In the genomic region with DNA sequence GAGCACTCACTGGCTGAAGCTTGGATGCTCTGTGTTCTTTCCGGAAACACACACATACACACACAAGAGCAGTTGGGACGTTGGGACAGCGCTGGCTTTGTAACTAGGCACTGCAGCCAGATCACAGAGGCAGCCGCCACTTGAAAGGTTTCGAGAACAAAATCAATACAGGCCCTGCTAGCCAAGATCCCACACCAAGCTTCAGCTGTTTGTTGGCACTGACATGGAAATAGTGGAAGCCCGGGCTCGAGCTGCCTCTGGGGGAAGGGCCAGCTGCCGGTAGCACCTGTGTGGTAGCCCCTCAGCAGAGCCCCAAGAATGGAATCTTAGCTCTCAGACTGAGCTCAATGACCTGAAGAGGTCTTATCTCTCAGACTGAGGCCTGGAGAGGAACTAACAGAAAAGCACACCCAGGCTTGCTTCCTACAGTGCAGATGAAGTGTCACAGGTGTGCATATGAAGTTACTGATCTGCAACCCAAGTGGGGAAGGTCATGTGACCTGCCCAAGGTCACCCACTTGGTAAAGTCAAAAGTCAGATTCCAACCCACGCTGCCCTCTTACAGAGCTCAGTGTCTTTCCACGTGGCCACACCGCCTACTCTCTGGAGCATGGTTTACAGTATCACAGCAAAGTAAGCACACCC, we compare ENCODE assay signal across 8 mouse cellular contexts.
A peak's percentile ranks its signal among the peaks of the same experiment; 100 is the strongest.
DNase-seq lines count a peak whose midpoint lies in the region; ATAC-seq lines count a peak whose summit lies in the region.

No protein-coding gene starts in this region.

- no peak overlapping the region for H3K4me3 ChIP-seq in hindbrain, embryonic 15.5 days
- no peak overlapping the region for H3K4me3 ChIP-seq in hindbrain, embryonic 10.5 days
- H3K4me3 ChIP-seq in liver, embryonic 11.5 days (ENCODE audit: low read depth, low read length): no peak overlapping the region

- no peak for DNase-seq in hindbrain, embryonic 10.5 days (ENCODE audit: low spot score)
- DNase-seq in frontal cortex, postnatal 14 days (ENCODE audit: low spot score in 2 of 2): peak; percentile 34 to 56
- no peak for DNase-seq in liver, embryonic 11.5 days (ENCODE audit: low spot score)
- peak; percentile 30 to 52 for DNase-seq in right cerebral cortex, postnatal 36 days (ENCODE audit: low spot score in 2 of 2)
- no peak for DNase-seq in B cell, adult 2 months
- DNase-seq in gastrocnemius, postnatal 14 days: no peak
- DNase-seq in kidney, postnatal 14 days: no peak

- peak; percentile 78 for ATAC-seq in hindbrain, embryonic 15.5 days (ENCODE audit: low FRiP score, low read depth)
- peak; percentile 20; the same call in 1 of the 2 replicates for ATAC-seq in liver, embryonic 11.5 days (replicated peaks; ENCODE audit: low FRiP score)

- H3K36me3 ChIP-seq in hindbrain, embryonic 15.5 days: no peaks in the 10 kb centered on the region
- no peaks in the 10 kb centered on the region for H3K36me3 ChIP-seq in hindbrain, embryonic 10.5 days
- no peaks in the 10 kb centered on the region for H3K36me3 ChIP-seq in liver, embryonic 11.5 days (ENCODE audit: control insufficient read depth, insufficient read depth, low read length)

- H3K4me1 ChIP-seq in hindbrain, embryonic 15.5 days (replicated peaks): peaks cover 5% of the 10 kb centered on the region; the same call in 1 of the 2 replicates
- H3K4me1 ChIP-seq in hindbrain, embryonic 10.5 days (replicated peaks): peaks cover 7% of the 10 kb centered on the region
- no peaks in the 10 kb centered on the region for H3K4me1 ChIP-seq in liver, embryonic 11.5 days (replicated peaks; ENCODE audit: control insufficient read depth, insufficient read depth, low read length)

- H3K4me2 ChIP-seq in hindbrain, embryonic 15.5 days: no peak overlapping the region
- H3K4me2 ChIP-seq in liver, embryonic 11.5 days: no peak overlapping the region

- 72% methylated on average over 11 of the region's 11 CpGs for WGBS in hindbrain, embryonic 15.5 days
- 79% methylated on average over 11 of the region's 11 CpGs for WGBS in hindbrain, embryonic 10.5 days
- 69% methylated on average over 11 of the region's 11 CpGs for WGBS in liver, embryonic 11.5 days

- 0 out of 2 replicates have a peak, but pooled peaks cover 1% of the 10 kb centered on the region for H3K9me3 ChIP-seq in hindbrain, embryonic 15.5 days
- H3K9me3 ChIP-seq in hindbrain, embryonic 10.5 days: peaks cover 16% of the 10 kb centered on the region
- H3K9me3 ChIP-seq in liver, embryonic 11.5 days (ENCODE audit: control insufficient read depth, low read length): no peaks in the 10 kb centered on the region

- H3K9ac ChIP-seq in hindbrain, embryonic 15.5 days: no peak overlapping the region
- H3K9ac ChIP-seq in liver, embryonic 11.5 days (ENCODE audit: low read depth, low read length): no peak overlapping the region

- H3K27me3 ChIP-seq in hindbrain, embryonic 15.5 days: no peaks in the 10 kb centered on the region
- no peaks in the 10 kb centered on the region for H3K27me3 ChIP-seq in hindbrain, embryonic 10.5 days (ENCODE audit: insufficient read depth, poor library complexity, severe bottlenecking)
- no peaks in the 10 kb centered on the region for H3K27me3 ChIP-seq in liver, embryonic 11.5 days (replicated peaks; ENCODE audit: control insufficient read depth, insufficient read depth, low read length)

- H3K27ac ChIP-seq in hindbrain, embryonic 15.5 days (replicated peaks): peak overlapping the region; percentile 27; the same call in 1 of the 2 replicates
- H3K27ac ChIP-seq in hindbrain, embryonic 10.5 days: no peak overlapping the region
- peak overlapping the region; percentile 50; the same call in 1 of the 2 replicates for H3K27ac ChIP-seq in liver, embryonic 11.5 days (ENCODE audit: low read depth, low read length)

- intact Hi-C loops in gastrocnemius, postnatal 14 days (cut with DNase I; ENCODE audit: low total_unique reads): no loop called here

Comparison
In these comparisons a context has a peak if more than half of its experiments do, and no peak if none do; other contexts are left out.
1. DNase-seq: peak in frontal cortex, postnatal 14 days (2 of 2) and right cerebral cortex, postnatal 36 days (2 of 2); none in hindbrain, embryonic 10.5 days (single experiment), liver, embryonic 11.5 days (single experiment), B cell, adult 2 months (0 of 2), gastrocnemius, postnatal 14 days (single experiment) and kidney, postnatal 14 days (single experiment).